Mouse (Mus musculus) heart, embryonic 14.5 days (tissue): ENCODE results near the gene Dnttip1. TPM values are rescaled to one million over a fixed set of nuclear protein-coding genes. Genes with fewer than 3 reads are reported as not detected.
"Not testable (repeated sequence)": the region's sequence is repeated elsewhere in the genome, so short reads cannot be mapped to it uniquely, and the experiment has no call there.

Experiments
- ATAC-seq: fragments of 200-750 bp; cut with Nextera tagmentation; 2 replicates; pipeline ENCODE4 v1.8.0; 2017; ENCODE audit warnings: low read depth, moderate TSS enrichment; ENCODE audit not compliant: insufficient number of reproducible peaks, insufficient read depth, low FRiP score
- H3K27ac ChIP-seq, 2 experiments: fragments of 200-500 bp in 1 of 2; fragments of 300-500 bp in 1 of 2; sonication (generic) in 1 of 2; replicated peaks in 1 of 2; 2 replicates each; pipeline ENCODE4 v1.5.1; 2012 to 2014; ENCODE audit warnings: low read depth in 2 of 2, low read length in 2 of 2, control low read depth in 1 of 2, mild to moderate bottlenecking in 1 of 2, mixed read lengths in 1 of 2; ENCODE audit not compliant: control insufficient read depth in 1 of 2, insufficient read depth in 1 of 2
- H3K27me3 ChIP-seq: fragments of 300-500 bp; sonication (generic); 2 replicates; pipeline ENCODE4 v1.6.1; 2014; ENCODE audit warnings: mild to moderate bottlenecking, low read length, control low read depth; ENCODE audit not compliant: control insufficient read depth, insufficient read depth
- H3K36me3 ChIP-seq: fragments of 300-500 bp; sonication (generic); 2 replicates; pipeline ENCODE4 v1.6.1; 2014; ENCODE audit warnings: mild to moderate bottlenecking, control low read depth, low read length, mixed read lengths; ENCODE audit not compliant: control insufficient read depth, insufficient read depth
- H3K4me1 ChIP-seq, 2 experiments: fragments of 200-500 bp in 1 of 2; fragments of 300-500 bp in 1 of 2; sonication (generic) in 1 of 2; 2 replicates each; pipeline ENCODE4 v1.6.1; 2012 to 2014; ENCODE audit warnings: low read length in 2 of 2, control low read depth in 1 of 2, mixed read lengths in 1 of 2; ENCODE audit not compliant: control insufficient read depth in 2 of 2, insufficient read depth in 2 of 2
- H3K4me2 ChIP-seq: fragments of 300-500 bp; sonication (generic); 2 replicates; pipeline ENCODE4 v1.6.1; 2014; ENCODE audit warnings: mild to moderate bottlenecking, low read length
- H3K4me3 ChIP-seq, 2 experiments: fragments of 200-500 bp in 1 of 2; fragments of 300-500 bp in 1 of 2; sonication (generic) in 1 of 2; 2 replicates each; pipeline ENCODE4 v1.5.1; 2012 to 2014; ENCODE audit warnings: low read length in 2 of 2, mild to moderate bottlenecking in 2 of 2, control low read depth in 1 of 2, low read depth in 1 of 2, moderate library complexity in 1 of 2; ENCODE audit not compliant: control insufficient read depth in 1 of 2, insufficient read depth in 1 of 2
- H3K9ac ChIP-seq: fragments of 300-500 bp; sonication (generic); 2 replicates; pipeline ENCODE4 v1.6.1; 2014; ENCODE audit warnings: mild to moderate bottlenecking, low read length
- H3K9me3 ChIP-seq: fragments of 300-500 bp; sonication (generic); 2 replicates; pipeline ENCODE4 v1.6.1; 2016; ENCODE audit warnings: low read length, control low read depth; ENCODE audit not compliant: control insufficient read depth
- WGBS: fragments of 180-500 bp; shearing (Covaris S2); extraction: QIAGEN DNeasy Blood & Tissue Kit; methylation state at CpG from one replicate; pipeline ENCODE4 v1.1.7; 2014; 5-methylcytosine and 5-hydroxymethylcytosine counted together
- polyA plus RNA-seq: library from polyadenylated mRNA; unstranded; fragments of >200 nt; fragmentation: Nextera tagmentation; extraction: Ambion mirVana; gene quantifications from 2 replicates; pipeline ENCODE4 v1.2.1, GENCODE M21; 2014

Dnttip1 gene
- polyA plus RNA-seq, 1 experiment from 2014 or later = 53.8 TPM

- H3K9ac ChIP-seq, H3K4me2 ChIP-seq, ATAC-seq, H3K9me3 ChIP-seq, H3K4me3 ChIP-seq, H3K4me1 ChIP-seq, H3K27me3 ChIP-seq, H3K27ac ChIP-seq: not testable (repeated sequence)
- H3K36me3 ChIP-seq = peaks cover 86% of the 10 kb centered on the region
- 75% methylated on average over 6 of the region's 6 CpGs for WGBS
These were observed 52.8 kb downstream of the Dnttip1 start for GRCm38 (mm10) chr2:164798554-164798953.

GRCm38 (mm10) chr2:164800252-164801004 is 54.6 kb downstream of the Dnttip1 start:
- Histone ChIP-seq H3K4me2 (no peak overlapping the region), H3K4me1 (peaks cover 4 to 9% of the 10 kb centered on the region in 2 experiments; a peak in 3 of 4 replicates), H3K9ac (no peak overlapping the region), H3K27me3 (no peaks in the 10 kb centered on the region), H3K36me3 (peaks cover 69% of the 10 kb centered on the region), H3K9me3 (no peaks in the 10 kb centered on the region), H3K4me3 (no peak overlapping the region), H3K27ac (no peak overlapping the region)
- no peak for ATAC-seq
- WGBS = 81% methylated on average over 13 of the region's 13 CpGs

GRCm38 (mm10) chr2:164803201-164803920 is 57.6 kb downstream of the Dnttip1 start:
- no peaks in the 10 kb centered on the region for H3K27me3 ChIP-seq
- peak overlapping the region; percentile 92 for H3K9ac ChIP-seq
- peaks cover 41% of the 10 kb centered on the region for H3K36me3 ChIP-seq
- H3K27ac ChIP-seq = no peak overlapping the region
- H3K4me1 ChIP-seq = peaks cover 4 to 16% of the 10 kb centered on the region in 2 experiments; a peak in 3 of 4 replicates
- 87% methylated on average over 16 of the region's 16 CpGs for WGBS
- H3K4me2 ChIP-seq = peak overlapping the region; percentile 68
- no peak for ATAC-seq
- H3K4me3 ChIP-seq = peak overlapping the region in 1 of 2 experiments; percentile 94; a peak in 1 of 4 replicates
- no peaks in the 10 kb centered on the region for H3K9me3 ChIP-seq

DNA sequence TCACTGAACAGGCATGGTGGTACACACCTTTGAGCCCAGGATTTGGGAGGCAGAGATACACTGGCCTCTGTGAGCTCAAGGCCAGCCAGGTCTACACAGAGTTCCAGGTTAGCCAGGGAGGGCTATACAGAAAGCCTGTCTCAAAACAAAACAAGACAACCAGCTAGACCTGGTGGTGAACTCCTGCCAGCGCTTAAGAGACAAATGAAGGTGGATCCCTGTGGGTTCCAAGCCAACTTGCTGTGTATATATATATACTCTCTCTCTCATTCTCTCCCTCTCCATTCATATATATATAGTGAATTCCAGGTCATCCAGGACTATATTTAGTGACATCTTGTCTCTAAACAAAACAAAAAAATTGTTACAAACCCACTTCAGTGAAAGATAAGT is 58.1 kb downstream of the Dnttip1 start:
- peaks cover 4 to 16% of the 10 kb centered on the region in 2 experiments; a peak in 3 of 4 replicates for H3K4me1 ChIP-seq
- peaks cover 43% of the 10 kb centered on the region for H3K36me3 ChIP-seq
- whole genome bisulfite sequencing = 52% methylated on average over 1 of the region's 1 CpGs
- no peak for ATAC-seq
- H3K27me3 ChIP-seq = no peaks in the 10 kb centered on the region
- H3K4me3 ChIP-seq = peak overlapping the region; percentile 85 to 94
- peak overlapping the region in 1 of 2 experiments; percentile 82; a peak in 2 of 4 replicates for H3K27ac ChIP-seq
- H3K4me2 ChIP-seq = peak overlapping the region; percentile 68
- no peaks in the 10 kb centered on the region for H3K9me3 ChIP-seq
- peak overlapping the region; percentile 92 for H3K9ac ChIP-seq

GRCm38 (mm10) chr2:164804533-164805331 is 58.9 kb downstream of the Dnttip1 start, which contains the start of the genes Acot8 and Zswim3:
Gene Acot8 (minus strand): TSS chr2:164804882.
Gene Zswim3 (plus strand): TSS chr2:164805098.
- no peaks in the 10 kb centered on the region for H3K27me3 ChIP-seq
- under 1% methylated on average over 47 of the region's 47 CpGs for WGBS

GRCm38 (mm10) chr2:164805332-164805718 is 59.5 kb downstream of the Dnttip1 start:
- peak overlapping the region; percentile 82 for H3K9ac ChIP-seq
- peak overlapping the region; percentile 78 to 94 for H3K4me3 ChIP-seq
- H3K36me3 ChIP-seq = peaks cover 36% of the 10 kb centered on the region
- H3K4me1 ChIP-seq = peaks cover 4 to 16% of the 10 kb centered on the region in 2 experiments; a peak in 3 of 4 replicates
- peak overlapping the region; percentile 92 for H3K4me2 ChIP-seq
- ATAC-seq = peak; percentile 51
- under 1% methylated on average over 21 of the region's 21 CpGs for WGBS
- H3K27ac ChIP-seq = peak overlapping the region; percentile 69 to 76
- H3K9me3 ChIP-seq = no peaks in the 10 kb centered on the region
- no peaks in the 10 kb centered on the region for H3K27me3 ChIP-seq

More at GRCm38 (mm10) chr2:164804533-164805331, 58.9 kb downstream of the Dnttip1 start, which contains the start of the genes Acot8 and Zswim3:
- ATAC-seq = peak; percentile 94
- Histone ChIP-seq H3K36me3 (peaks cover 41% of the 10 kb centered on the region), H3K4me3 (peak within 1 kb of the TSS; percentile 85 to 94), H3K27ac (peak within 1 kb of the TSS; percentile 72 to 82), H3K9me3 (no peaks in the 10 kb centered on the region), H3K4me2 (peak within 1 kb of the TSS; percentile 92), H3K4me1 (peaks cover 4 to 16% of the 10 kb centered on the region in 2 experiments; a peak in 3 of 4 replicates), H3K9ac (peak within 1 kb of the TSS; percentile 92)

GRCm38 (mm10) chr2:164806614-164807013 is 60.8 kb downstream of the Dnttip1 start:
- no peak overlapping the region for H3K9ac ChIP-seq
- peaks cover 4 to 16% of the 10 kb centered on the region in 2 experiments; a peak in 3 of 4 replicates for H3K4me1 ChIP-seq
- no peaks in the 10 kb centered on the region for H3K27me3 ChIP-seq
- H3K9me3 ChIP-seq = no peaks in the 10 kb centered on the region
- ATAC-seq = no peak
- peaks cover 28% of the 10 kb centered on the region for H3K36me3 ChIP-seq
- H3K4me3 ChIP-seq = no peak overlapping the region
- WGBS = 71% methylated on average over 7 of the region's 7 CpGs
- H3K27ac ChIP-seq = no peak overlapping the region
- no peak overlapping the region for H3K4me2 ChIP-seq
